26 mouse cellular contexts compared by ENCODE assay signal in genomic region chr7:45554744-45555143, GRCm38 (mm10). TPM values are rescaled to one million over a fixed set of nuclear protein-coding genes. Genes with fewer than 3 reads are reported as not detected.
DNase-seq lines count a peak whose midpoint lies in the region; ATAC-seq lines count a peak whose summit lies in the region.
"Had no signal": no experiment of that assay in that cellular context is flagged by ENCODE, and none has a peak within 500 bp of the region (broad histone marks: within the 10 kb centered on the region; RNA-seq: fewer than 3 reads in every experiment).

Gene Hsd17b14 (plus strand): TSS chr7:45554893.

- peak within 1 kb of the TSS; percentile 2; the same call in 1 of the 2 replicates for H3K9ac ChIP-seq in forebrain, embryonic 13.5 days
- H3K9ac ChIP-seq in forebrain, embryonic 11.5 days (ENCODE audit: low read length): no peak within 1 kb of the TSS
- no peak within 1 kb of the TSS for H3K9ac ChIP-seq in kidney, embryonic 15.5 days
- no peak within 1 kb of the TSS for H3K9ac ChIP-seq in midbrain, embryonic 15.5 days
- H3K9ac ChIP-seq: forebrain, embryonic 12.5 days; heart, embryonic 15.5 days; liver, embryonic 15.5 days; midbrain, embryonic 12.5 days; neural tube, embryonic 12.5 days had no signal

- no peaks in the 10 kb centered on the region for H3K4me1 ChIP-seq in forebrain, embryonic 13.5 days
- no peaks in the 10 kb centered on the region for H3K4me1 ChIP-seq in forebrain, embryonic 11.5 days (replicated peaks; ENCODE audit: control insufficient read depth, insufficient read depth, low read length)
- peaks cover 35% of the 10 kb centered on the region for H3K4me1 ChIP-seq in kidney, embryonic 15.5 days
- no peaks in the 10 kb centered on the region for H3K4me1 ChIP-seq in midbrain, embryonic 15.5 days
- H3K4me1 ChIP-seq: forebrain, embryonic 12.5 days; heart, embryonic 15.5 days; midbrain, embryonic 12.5 days; neural tube, embryonic 12.5 days had no signal

- no peak within 1 kb of the TSS for H3K27ac ChIP-seq in forebrain, embryonic 13.5 days
- H3K27ac ChIP-seq in forebrain, embryonic 11.5 days (ENCODE audit: low read depth, low read length): no peak within 1 kb of the TSS
- peak within 1 kb of the TSS; percentile 73 for H3K27ac ChIP-seq in kidney, embryonic 15.5 days
- no peak within 1 kb of the TSS for H3K27ac ChIP-seq in midbrain, embryonic 15.5 days
- H3K27ac ChIP-seq: forebrain, embryonic 12.5 days; heart, embryonic 15.5 days; left cerebral cortex, adult 2 months; liver, embryonic 15.5 days; midbrain, embryonic 12.5 days; neural tube, embryonic 12.5 days had no signal

- WGBS in forebrain, embryonic 13.5 days: 47% methylated on average over 8 of the region's 8 CpGs
- 41% methylated on average over 8 of the region's 8 CpGs for WGBS in forebrain, embryonic 11.5 days
- WGBS in kidney, embryonic 15.5 days: 7% methylated on average over 8 of the region's 8 CpGs
- 53% methylated on average over 8 of the region's 8 CpGs for WGBS in midbrain, embryonic 15.5 days

- intact Hi-C loops in left cerebral cortex, postnatal 4 days (cut with DNase I): no loop called here

- H3K4me3 ChIP-seq in forebrain, embryonic 13.5 days: no peak within 1 kb of the TSS
- H3K4me3 ChIP-seq in forebrain, embryonic 11.5 days (ENCODE audit: low read depth, low read length): no peak within 1 kb of the TSS
- H3K4me3 ChIP-seq in kidney, embryonic 15.5 days (replicated peaks): peak within 1 kb of the TSS; percentile 6; the same call in 1 of the 2 replicates
- no peak within 1 kb of the TSS for H3K4me3 ChIP-seq in midbrain, embryonic 15.5 days
- H3K4me3 ChIP-seq: forebrain, embryonic 12.5 days; heart, embryonic 15.5 days; left cerebral cortex, adult 2 months; liver, embryonic 15.5 days; midbrain, embryonic 12.5 days; neural tube, embryonic 12.5 days had no signal

- H3K4me2 ChIP-seq in forebrain, embryonic 13.5 days: no peak within 1 kb of the TSS
- no peak within 1 kb of the TSS for H3K4me2 ChIP-seq in forebrain, embryonic 11.5 days (ENCODE audit: low read depth, low read length, severe bottlenecking)
- peak within 1 kb of the TSS; percentile 39 for H3K4me2 ChIP-seq in kidney, embryonic 15.5 days
- H3K4me2 ChIP-seq in midbrain, embryonic 15.5 days: no peak within 1 kb of the TSS
- H3K4me2 ChIP-seq: forebrain, embryonic 12.5 days; heart, embryonic 15.5 days; liver, embryonic 15.5 days; midbrain, embryonic 12.5 days; neural tube, embryonic 12.5 days had no signal

- no peaks in the 10 kb centered on the region for H3K27me3 ChIP-seq in forebrain, embryonic 13.5 days
- H3K27me3 ChIP-seq in forebrain, embryonic 11.5 days (ENCODE audit: control insufficient read depth, insufficient read depth, low read length): no peaks in the 10 kb centered on the region
- H3K27me3 ChIP-seq in kidney, embryonic 15.5 days: no peaks in the 10 kb centered on the region
- no peaks in the 10 kb centered on the region for H3K27me3 ChIP-seq in midbrain, embryonic 15.5 days (replicated peaks)
- H3K27me3 ChIP-seq: CH12.LX; heart, embryonic 15.5 days; liver, embryonic 15.5 days; midbrain, embryonic 12.5 days; neural tube, embryonic 12.5 days; Patski had no signal

- ATAC-seq in forebrain, embryonic 13.5 days: no peak
- no peak for ATAC-seq in forebrain, embryonic 11.5 days (replicated peaks; ENCODE audit: low FRiP score)
- ATAC-seq in kidney, embryonic 15.5 days (replicated peaks; ENCODE audit: low FRiP score): peak; percentile 61
- no peak for ATAC-seq in midbrain, embryonic 15.5 days (replicated peaks)
- ATAC-seq: activated CD4-positive, CD25-positive, alpha-beta regulatory T cell, adult 4 months; Patski had no signal

- DNase-seq in forebrain, embryonic 11.5 days (ENCODE audit: low spot score): no peak
- no peak for DNase-seq in kidney, adult 18-20 months
- DNase-seq in ES-CJ7 (ENCODE audit: low read depth, low spot score): peak; percentile 67
- peak; percentile 44 for DNase-seq in kidney, postnatal 14 days
- DNase-seq in left cerebral cortex, postnatal 4 days: no peak
- DNase-seq: adrenal gland, postnatal 10 days; cerebellum, adult 9-11 months; gastrocnemius, postnatal 10 days; heart, adult 11 months; layer of hippocampus, adult 9-11 months; lung, postnatal 10 days; right cerebral cortex, adult 18-20 months; thymus, postnatal 25 days had no signal

- H3K36me3 ChIP-seq in forebrain, embryonic 13.5 days (ENCODE audit: poor library complexity, severe bottlenecking): no peaks in the 10 kb centered on the region
- H3K36me3 ChIP-seq in forebrain, embryonic 11.5 days (ENCODE audit: control insufficient read depth, insufficient read depth, low read length): no peaks in the 10 kb centered on the region
- no peaks in the 10 kb centered on the region for H3K36me3 ChIP-seq in kidney, embryonic 15.5 days
- no peaks in the 10 kb centered on the region for H3K36me3 ChIP-seq in midbrain, embryonic 15.5 days (replicated peaks)
- H3K36me3 ChIP-seq: forebrain, embryonic 12.5 days; heart, embryonic 15.5 days; liver, embryonic 15.5 days; midbrain, embryonic 12.5 days; neural tube, embryonic 12.5 days had no signal

- H3K9me3 ChIP-seq in forebrain, embryonic 13.5 days (replicated peaks): no peaks in the 10 kb centered on the region
- no peaks in the 10 kb centered on the region for H3K9me3 ChIP-seq in forebrain, embryonic 11.5 days (ENCODE audit: control insufficient read depth, low read length)
- no peaks in the 10 kb centered on the region for H3K9me3 ChIP-seq in kidney, embryonic 15.5 days (replicated peaks)
- H3K9me3 ChIP-seq in midbrain, embryonic 15.5 days: no peaks in the 10 kb centered on the region
- H3K9me3 ChIP-seq: forebrain, embryonic 12.5 days; heart, embryonic 15.5 days; liver, embryonic 15.5 days; midbrain, embryonic 12.5 days; neural tube, embryonic 12.5 days had no signal

RNA-seq across cellular contexts. Expression of gene Hsd17b14, which starts in this region (rescaled TPM):
- polyA plus RNA-seq in forebrain, embryonic 13.5 days (2015; fragmentation: Nextera tagmentation; extraction: Ambion mirVana): 0.14 TPM in 1 of 2 replicates, not detected in the other
- polyA plus RNA-seq in forebrain, embryonic 11.5 days (2014; fragmentation: Nextera tagmentation; extraction: Ambion mirVana): 0.25 and 1.2 TPM in 2 replicates
- polyA plus RNA-seq in kidney, embryonic 15.5 days (2015; fragmentation: Nextera tagmentation; extraction: Ambion mirVana): 11.8 and 14.8 TPM in 2 replicates
- not detected for total RNA-seq in left cerebral cortex, postnatal 4 days (2021)
- 0.37 TPM in 1 of 2 replicates, not detected in the other for polyA plus RNA-seq in midbrain, embryonic 15.5 days (2015; fragmentation: Nextera tagmentation; extraction: Ambion mirVana)
- total RNA-seq: CH12.LX; hematopoietic stem cell, adult 5-6 weeks had no signal
- polyA plus RNA-seq: activated CD4-positive, CD25-positive, alpha-beta regulatory T cell, adult 4 months had no signal

Comparison
In these comparisons a context has a peak if more than half of its experiments do, and no peak if none do; other contexts are left out.
1. DNase-seq: peak in ES-CJ7 (single experiment) and kidney, postnatal 14 days (single experiment); none in forebrain, embryonic 11.5 days (single experiment), kidney, adult 18-20 months (single experiment) and left cerebral cortex, postnatal 4 days (single experiment).